Mouse (Mus musculus): ENCODE data around the gene Tmem94. TPM values are rescaled to one million over a fixed set of nuclear protein-coding genes. Genes with fewer than 3 reads are reported as not detected.
A peak's percentile ranks its signal among the peaks of the same experiment; 100 is the strongest.
"Not testable (repeated sequence)": the region's sequence is repeated elsewhere in the genome, so short reads cannot be mapped to it uniquely, and the experiment has no call there.

Gene Tmem94
- polyA plus RNA-seq, 1 experiment from 2014 or later, result 36.8 TPM

DNA sequence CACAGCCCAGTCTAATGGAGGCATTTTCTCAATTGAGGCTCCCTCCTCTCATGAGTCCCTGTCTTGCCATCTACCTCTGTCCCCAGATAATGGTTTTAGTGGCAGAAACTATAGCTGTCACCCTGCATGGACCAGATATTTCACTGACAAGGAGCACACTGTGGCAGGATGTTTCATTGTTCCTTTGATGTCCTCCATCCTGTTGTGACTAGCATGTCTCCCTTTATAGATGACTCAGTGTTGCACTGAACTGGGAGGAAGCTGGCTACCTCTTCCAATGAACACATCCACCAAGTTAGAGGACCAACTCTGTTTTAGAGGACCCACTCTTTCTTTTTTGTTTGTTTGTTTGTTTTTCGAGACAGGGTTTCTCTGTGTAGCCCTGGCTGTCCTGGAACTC is 19.1 kb upstream of the Tmem94 start:
- no peak for DNase-seq (ENCODE audit: extremely low spot score, low spot score)
- no peak overlapping the region for H3K4me3 ChIP-seq
- H3K27ac ChIP-seq, result no peak overlapping the region
- peaks cover 12% of the 10 kb centered on the region for H3K4me1 ChIP-seq
- H3K9me3 ChIP-seq, result no peaks in the 10 kb centered on the region
- H3K36me3 ChIP-seq (replicated peaks), result no peaks in the 10 kb centered on the region
- no peaks in the 10 kb centered on the region for H3K27me3 ChIP-seq (ENCODE audit: poor library complexity, severe bottlenecking)
- WGBS, result 78% methylated on average over 1 of the region's 1 CpGs

DNA sequence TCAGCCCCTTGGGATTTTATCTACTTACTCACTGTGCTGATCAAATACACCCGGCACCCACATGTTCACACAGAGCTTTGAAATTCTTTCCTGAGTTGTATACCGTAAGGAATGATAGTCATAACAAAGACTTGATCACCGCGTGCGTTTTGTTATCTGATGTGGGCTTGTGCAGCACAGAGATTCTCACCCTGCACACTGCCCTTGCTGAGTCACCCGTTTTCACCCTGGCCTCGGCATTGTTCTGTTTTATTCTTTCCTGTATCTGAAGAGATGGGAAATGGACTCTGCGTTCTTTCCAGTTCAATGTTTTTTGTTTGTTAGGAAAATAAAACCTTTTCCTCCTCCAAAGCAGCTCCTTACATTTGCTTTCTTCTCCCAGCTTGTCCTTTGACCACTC is 18.5 kb upstream of the Tmem94 start:
- DNase-seq (ENCODE audit: extremely low spot score, low spot score), result no peak
- no peaks in the 10 kb centered on the region for H3K9me3 ChIP-seq
- H3K36me3 ChIP-seq (replicated peaks), result no peaks in the 10 kb centered on the region
- peaks cover 12% of the 10 kb centered on the region for H3K4me1 ChIP-seq
- WGBS, result 75% methylated on average over 8 of the region's 8 CpGs
- H3K4me3 ChIP-seq, result no peak overlapping the region
- H3K27me3 ChIP-seq (ENCODE audit: poor library complexity, severe bottlenecking), result no peaks in the 10 kb centered on the region
- peak overlapping the region; percentile 56 for H3K27ac ChIP-seq

DNA sequence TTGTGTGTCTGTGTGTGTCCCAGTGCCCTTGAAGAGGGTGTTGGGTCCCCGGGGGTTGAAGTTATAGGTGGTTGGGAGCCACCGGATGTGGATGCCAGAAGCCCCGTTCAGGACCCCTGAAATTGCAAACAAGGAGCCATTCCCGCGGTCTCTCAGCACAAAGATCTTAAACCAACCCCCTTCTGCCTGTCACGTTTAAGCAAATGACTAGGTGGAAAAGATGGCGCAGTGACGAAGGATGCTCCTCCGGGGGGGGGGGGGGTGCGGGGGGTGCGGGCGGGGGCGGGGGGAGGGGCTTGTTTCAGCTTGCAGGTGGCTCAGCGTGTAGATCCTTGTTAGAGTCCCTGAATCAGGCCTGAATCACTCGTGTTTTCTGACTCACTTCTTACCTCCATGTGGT is 17.9 kb upstream of the Tmem94 start:
- DNase-seq (ENCODE audit: extremely low spot score, low spot score), result no peak

GRCm38 (mm10) chr11:115749834-115750233 is 15.4 kb upstream of the Tmem94 start:
- no peaks in the 10 kb centered on the region for H3K9me3 ChIP-seq
- WGBS, result 85% methylated on average over 5 of the region's 5 CpGs
- no peak for DNase-seq (ENCODE audit: extremely low spot score, low spot score)
- H3K27ac ChIP-seq, result no peak overlapping the region
- H3K36me3 ChIP-seq (replicated peaks), result no peaks in the 10 kb centered on the region
- no peaks in the 10 kb centered on the region for H3K27me3 ChIP-seq (ENCODE audit: poor library complexity, severe bottlenecking)
- no peak overlapping the region for H3K4me3 ChIP-seq
- peaks cover 15% of the 10 kb centered on the region for H3K4me1 ChIP-seq

More for the DNA sequence above, 17.9 kb upstream of the Tmem94 start:
- Histone ChIP-seq H3K4me1 (peaks cover 12% of the 10 kb centered on the region), H3K27ac (peak overlapping the region; percentile 56), H3K27me3 (ENCODE audit: poor library complexity, severe bottlenecking) (no peaks in the 10 kb centered on the region), H3K36me3 (replicated peaks) (no peaks in the 10 kb centered on the region), H3K4me3 (peak overlapping the region; percentile 32; the same call in 1 of the 2 replicates), H3K9me3 (no peaks in the 10 kb centered on the region)
- WGBS, result 15% methylated on average over 15 of the region's 15 CpGs

DNA sequence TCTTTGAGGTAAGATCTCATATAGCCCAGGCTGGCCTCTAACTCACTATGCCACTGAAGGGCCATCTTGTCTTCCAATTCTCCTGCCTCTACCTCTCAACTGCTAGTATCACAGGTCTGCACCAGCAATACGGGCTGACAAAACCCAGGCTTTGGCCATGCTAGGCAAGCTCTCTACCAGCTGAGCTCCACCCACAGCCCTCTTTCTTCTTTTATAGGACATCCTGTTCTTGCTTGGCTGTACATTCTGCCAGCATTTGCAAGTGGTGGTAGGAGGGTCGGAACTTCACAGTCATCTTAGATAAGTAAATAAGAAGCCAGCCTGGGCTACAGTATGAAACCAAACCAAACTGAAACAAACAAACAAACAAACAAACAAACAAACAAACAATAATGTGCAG is 13.5 kb upstream of the Tmem94 start:
- Histone ChIP-seq H3K27me3 (ENCODE audit: poor library complexity, severe bottlenecking) (no peaks in the 10 kb centered on the region), H3K27ac (no peak overlapping the region), H3K4me1 (peaks cover 13% of the 10 kb centered on the region), H3K9me3 (no peaks in the 10 kb centered on the region), H3K36me3 (replicated peaks) (no peaks in the 10 kb centered on the region), H3K4me3 (no peak overlapping the region)
- no peak for DNase-seq (ENCODE audit: extremely low spot score, low spot score)
- WGBS, result 76% methylated on average over 2 of the region's 2 CpGs

- no peak for DNase-seq (ENCODE audit: extremely low spot score, low spot score)
- no peaks in the 10 kb centered on the region for H3K36me3 ChIP-seq (replicated peaks)
- no peaks in the 10 kb centered on the region for H3K27me3 ChIP-seq (ENCODE audit: poor library complexity, severe bottlenecking)
- no peak overlapping the region for H3K27ac ChIP-seq
- H3K4me3 ChIP-seq, result no peak overlapping the region
- peaks cover 4% of the 10 kb centered on the region for H3K4me1 ChIP-seq
- no peaks in the 10 kb centered on the region for H3K9me3 ChIP-seq
- 79% methylated on average over 7 of the region's 7 CpGs for whole genome bisulfite sequencing
These were observed 12.6 kb upstream of the Tmem94 start for GRCm38 (mm10) chr11:115752653-115753052.

DNA sequence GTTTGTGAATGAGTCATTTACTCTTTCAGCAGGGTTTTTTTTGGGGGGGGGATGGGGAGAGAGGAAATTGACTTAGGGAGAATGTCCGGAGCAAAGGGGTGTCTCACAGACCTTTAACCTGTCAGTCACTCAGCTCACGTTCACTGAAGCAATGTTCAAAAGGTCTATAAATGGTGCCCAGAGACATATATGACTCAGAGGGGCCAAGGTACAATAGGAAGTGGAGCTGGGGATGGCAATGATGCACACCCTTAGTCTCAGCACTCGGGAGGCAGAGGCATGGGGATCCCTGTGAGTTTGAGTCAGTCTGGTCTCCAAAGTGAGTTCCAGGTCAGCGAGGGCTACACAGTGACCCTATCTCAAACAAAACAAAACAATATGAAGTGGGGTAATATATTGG is 11.7 kb upstream of the Tmem94 start:
- Histone ChIP-seq H3K36me3 (replicated peaks) (no peaks in the 10 kb centered on the region), H3K27me3 (ENCODE audit: poor library complexity, severe bottlenecking) (no peaks in the 10 kb centered on the region), H3K4me3 (no peak overlapping the region), H3K27ac (no peak overlapping the region), H3K9me3 (no peaks in the 10 kb centered on the region), H3K4me1 (peaks cover 3% of the 10 kb centered on the region)
- 86% methylated on average over 4 of the region's 4 CpGs for WGBS
- DNase-seq (ENCODE audit: extremely low spot score, low spot score), result no peak

DNA sequence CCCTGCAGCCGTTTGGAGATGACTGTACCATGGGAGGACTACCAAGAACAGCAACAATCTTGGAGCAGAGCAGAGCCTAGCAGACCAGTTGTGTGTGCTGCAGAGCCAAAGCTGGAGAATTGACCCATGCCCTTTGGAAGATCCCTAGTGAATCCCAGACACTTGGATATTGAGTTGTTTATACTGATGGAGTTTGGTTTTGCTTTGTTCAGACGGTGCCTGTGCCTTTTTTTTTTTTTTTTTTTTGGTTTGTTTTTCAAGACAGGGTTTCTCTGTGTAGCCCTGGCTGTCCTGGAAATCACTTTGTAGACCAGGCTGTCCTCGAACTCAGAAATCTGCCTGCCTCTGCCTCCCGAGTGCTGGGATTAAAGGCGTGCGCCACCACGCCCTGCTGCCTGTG is 3.1 kb upstream of the Tmem94 start:
- H3K4me1 ChIP-seq, result peaks cover 19% of the 10 kb centered on the region
- not testable (repeated sequence) for H3K27me3 ChIP-seq (ENCODE audit: poor library complexity, severe bottlenecking); DNase-seq (ENCODE audit: extremely low spot score, low spot score); H3K36me3 ChIP-seq (replicated peaks); H3K4me3 ChIP-seq; H3K27ac ChIP-seq; H3K9me3 ChIP-seq
- 94% methylated on average over 7 of the region's 7 CpGs for WGBS

- H3K9me3 ChIP-seq, result 0 out of 2 replicates have a peak, but pooled peaks cover 3% of the 10 kb centered on the region
- 34% methylated on average over 2 of the region's 2 CpGs for WGBS
- H3K4me3 ChIP-seq, result peak overlapping the region; percentile 91
- DNase-seq (ENCODE audit: extremely low spot score, low spot score), result no peak
- H3K4me1 ChIP-seq, result peaks cover 36% of the 10 kb centered on the region
- peaks cover 15% of the 10 kb centered on the region for H3K36me3 ChIP-seq (replicated peaks)
- H3K27ac ChIP-seq, result peak overlapping the region; percentile 99
- no peaks in the 10 kb centered on the region for H3K27me3 ChIP-seq (ENCODE audit: poor library complexity, severe bottlenecking)
These were observed 535 bp upstream of the Tmem94 start for GRCm38 (mm10) chr11:115764698-115765097.

GRCm38 (mm10) chr11:115765607-115766141 is 441 bp downstream of the Tmem94 start:
- Histone ChIP-seq H3K36me3 (replicated peaks) (peaks cover 20% of the 10 kb centered on the region), H3K27me3 (ENCODE audit: poor library complexity, severe bottlenecking) (no peaks in the 10 kb centered on the region), H3K4me3 (peak overlapping the region; percentile 91), H3K9me3 (0 out of 2 replicates have a peak, but pooled peaks cover 3% of the 10 kb centered on the region), H3K4me1 (peaks cover 43% of the 10 kb centered on the region), H3K27ac (peak overlapping the region; percentile 99)
- under 1% methylated on average over 34 of the region's 34 CpGs for WGBS
- DNase-seq (ENCODE audit: extremely low spot score, low spot score), result no peak

- Histone ChIP-seq H3K36me3 (replicated peaks) (peaks cover 21% of the 10 kb centered on the region), H3K9me3 (0 out of 2 replicates have a peak, but pooled peaks cover 3% of the 10 kb centered on the region), H3K4me1 (peaks cover 43% of the 10 kb centered on the region), H3K27ac (peak overlapping the region; percentile 99), H3K27me3 (ENCODE audit: poor library complexity, severe bottlenecking) (no peaks in the 10 kb centered on the region), H3K4me3 (peak overlapping the region; percentile 91)
- 60% methylated on average over 13 of the region's 13 CpGs for WGBS
- DNase-seq (ENCODE audit: extremely low spot score, low spot score), result no peak
These were observed 1.2 kb downstream of the Tmem94 start for GRCm38 (mm10) chr11:115766356-115766943.

DNA sequence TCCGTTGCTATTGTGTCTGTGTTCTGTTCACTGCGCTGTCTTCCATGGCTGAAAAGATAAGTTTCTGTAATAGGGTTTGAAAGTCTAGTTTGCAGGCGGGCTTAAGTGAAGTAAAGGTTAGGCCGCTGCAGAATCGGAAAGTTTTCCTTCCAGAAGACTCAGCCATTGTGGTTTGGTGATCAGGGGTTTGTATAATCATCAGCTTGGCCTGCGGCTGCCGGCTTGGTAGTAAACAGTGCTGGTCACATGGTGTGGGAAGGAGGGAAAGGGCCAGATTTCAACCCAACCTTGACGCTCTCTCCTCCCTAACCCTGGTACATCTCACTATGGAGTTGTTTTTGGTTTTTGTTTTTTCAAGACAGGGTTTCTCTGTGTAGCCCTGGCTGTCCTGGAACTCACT is 1.7 kb downstream of the Tmem94 start:
- Histone ChIP-seq H3K4me3 (peak overlapping the region; percentile 91; the same call in 1 of the 2 replicates), H3K9me3 (0 out of 2 replicates have a peak, but pooled peaks cover 1% of the 10 kb centered on the region), H3K27me3 (ENCODE audit: poor library complexity, severe bottlenecking) (no peaks in the 10 kb centered on the region), H3K4me1 (peaks cover 43% of the 10 kb centered on the region), H3K36me3 (replicated peaks) (peaks cover 21% of the 10 kb centered on the region), H3K27ac (peak overlapping the region; percentile 99; the same call in 1 of the 2 replicates)
- 95% methylated on average over 8 of the region's 8 CpGs for WGBS
- DNase-seq (ENCODE audit: extremely low spot score, low spot score), result no peak

- H3K27ac ChIP-seq, result peak overlapping the region; percentile 59; the same call in 1 of the 2 replicates
- peaks cover 43% of the 10 kb centered on the region for H3K4me1 ChIP-seq
- WGBS, result 89% methylated on average over 3 of the region's 3 CpGs
- H3K4me3 ChIP-seq, result no peak overlapping the region
- H3K36me3 ChIP-seq (replicated peaks), result peaks cover 32% of the 10 kb centered on the region
- no peaks in the 10 kb centered on the region for H3K27me3 ChIP-seq (ENCODE audit: poor library complexity, severe bottlenecking)
- no peaks in the 10 kb centered on the region for H3K9me3 ChIP-seq
- no peak for DNase-seq (ENCODE audit: extremely low spot score, low spot score)
These were observed 3.7 kb downstream of the Tmem94 start for GRCm38 (mm10) chr11:115768896-115769295.
